Mouse (Mus musculus) heart, adult 2 months (tissue): ENCODE results near the gene Bbs1. TPM values are rescaled to one million over a fixed set of nuclear protein-coding genes. Genes with fewer than 3 reads are reported as not detected.

Source experiments
- DNase-seq, 2 experiments: peaks; one replicate each; pipeline ENCODE4 v3.0.0; 2021
- H3K27ac ChIP-seq: fragments of 200-600 bp; 2 replicates; pipeline ENCODE4 v1.8.1; 2022
- H3K27me3 ChIP-seq: fragments of 200-500 bp; 2 replicates; pipeline ENCODE4 v1.6.1; 2012; ENCODE audit warnings: mild to moderate bottlenecking, low read length, inconsistent platforms, mixed read lengths; ENCODE audit not compliant: control insufficient read depth, insufficient read depth
- H3K36me3 ChIP-seq: fragments of 200-500 bp; 2 replicates; pipeline ENCODE4 v1.6.1; 2012; ENCODE audit warnings: low read length, inconsistent platforms; ENCODE audit not compliant: control insufficient read depth, insufficient read depth
- H3K4me1 ChIP-seq: fragments of 200-500 bp; 2 replicates; pipeline ENCODE4 v1.6.1; 2011; ENCODE audit warnings: low read length; ENCODE audit not compliant: control insufficient read depth, insufficient read depth
- H3K4me3 ChIP-seq: fragments of 200-600 bp; 2 replicates; pipeline ENCODE4 v1.8.1; 2022
- H3K79me2 ChIP-seq: fragments of 200-500 bp; replicated peaks from 2 replicates; pipeline ENCODE4 v1.6.1; 2012; ENCODE audit warnings: mild to moderate bottlenecking, inconsistent platforms, low read length, moderate library complexity, mixed read lengths; ENCODE audit not compliant: control insufficient read depth, insufficient read depth
- H3K9ac ChIP-seq: fragments of 200-500 bp; 2 replicates; pipeline ENCODE4 v1.6.1; 2012; ENCODE audit warnings: low read depth, mild to moderate bottlenecking, control low read depth, inconsistent platforms, low read length, mixed read lengths
- CTCF ChIP-seq: fragments of 200-600 bp; IDR thresholded peaks from 2 replicates; pipeline ENCODE4 v1.8.1; 2022; ENCODE audit warnings: antibody characterized with exemption, mild to moderate bottlenecking, moderate library complexity
- EP300 ChIP-seq: fragments of 200-500 bp; IDR thresholded peaks from 2 replicates; pipeline ENCODE4 v1.6.1; 2011; ENCODE audit warnings: low read depth, low read length, control low read depth; ENCODE audit not compliant: insufficient read depth
- POLR2A ChIP-seq: fragments of 200-500 bp; IDR thresholded peaks from 2 replicates; pipeline ENCODE4 v1.6.1; 2011; ENCODE audit warnings: mild to moderate bottlenecking, low read depth, low read length, control low read depth; ENCODE audit not compliant: insufficient read depth
- WGBS: fragments of 180-500 bp; shearing (Covaris S2); methylation state at CpG from one replicate; pipeline ENCODE4 v1.1.7; 2018; 5-methylcytosine and 5-hydroxymethylcytosine counted together
- intact Hi-C: fragments of 180-260 bp; cut with DNase I; formaldehyde crosslinking; loops from one replicate; pipeline ENCODE4 v1.15.1; 2025
- polyA plus RNA-seq: library from polyadenylated mRNA; depleted of rRNA; stranded (reverse); fragments of >200 nt; gene quantifications from 2 replicates; pipeline ENCODE4 v1.2.3, GENCODE M21; 2012; rRNA removed
- total RNA-seq, 2 experiments: library from RNA; stranded (reverse); gene quantifications; 2 replicates each; pipeline ENCODE4 v1.2.3; 2021

Bbs1 gene
- total and polyA plus RNA-seq, 3 experiments: 2.3 to 4.5 (median 3.5) TPM

- WGBS: 21% methylated on average over 10 of the region's 10 CpGs
- H3K9ac ChIP-seq: peak overlapping the region; percentile 68
- peak overlapping the region; percentile 49 for H3K27ac ChIP-seq
- peaks cover 3% of the 10 kb centered on the region for H3K4me1 ChIP-seq
- intact Hi-C loops: loop anchor here (2.0 to 10.0 kb wide), 2 partner anchors 28 to 324 kb away; partner anchors contain the start of genes Gm21992, Pcx and Rbm14
- no peaks in the 10 kb centered on the region for H3K27me3 ChIP-seq
- H3K79me2 ChIP-seq: no peaks in the 10 kb centered on the region
- no peak for TF ChIP-seq POLR2A
- no peak for DNase-seq
- peak overlapping the region; percentile 55 for H3K4me3 ChIP-seq
- no peaks in the 10 kb centered on the region for H3K36me3 ChIP-seq
Observed at GRCm38 (mm10) chr19:4838526-4839140, 67.8 kb downstream of the Bbs1 start.

- Histone ChIP-seq H3K4me1 (peaks cover 3% of the 10 kb centered on the region), H3K27me3 (no peaks in the 10 kb centered on the region), H3K9ac (no peak overlapping the region), H3K27ac (no peak overlapping the region), H3K36me3 (no peaks in the 10 kb centered on the region), H3K4me3 (no peak overlapping the region), H3K79me2 (no peaks in the 10 kb centered on the region)
- DNase-seq: no peak
- TF ChIP-seq CTCF (no peak), EP300 (no peak), POLR2A (no peak)
- WGBS: 93% methylated on average over 6 of the region's 6 CpGs
- intact Hi-C loops: loop anchor here (10.0 kb wide), 1 partner anchor 322 kb away; the partner anchor contains the start of gene Pcx
Observed at GRCm38 (mm10) chr19:4837049-4837448, 69.4 kb downstream of the Bbs1 start.

Other genes with a start within 250 kb of the Bbs1 start
- gene Gm960, start 208.0 kb downstream of the Bbs1 start, total RNA-seq: not detected
- gene Gm960, start 208.0 kb downstream of the Bbs1 start, polyA plus RNA-seq: not detected in 2 replicates
- gene Sptbn2, start 195.5 kb downstream of the Bbs1 start, total RNA-seq: under 1 TPM; 0.23 to 0.27 TPM
- gene Sptbn2, start 195.5 kb downstream of the Bbs1 start, polyA plus RNA-seq: 0.18 and 0.20 TPM in 2 replicates
- gene Rbm4b, start 150.1 kb downstream of the Bbs1 start, total RNA-seq: 1 to 10 TPM; 6.3 to 6.5 TPM
- 5.1 and 6.9 TPM in 2 replicates for gene Rbm4b, start 150.1 kb downstream of the Bbs1 start, polyA plus RNA-seq
- 10 to 100 TPM; 39.4 to 46.3 TPM for gene Rbm4, start 112.7 kb downstream of the Bbs1 start, total RNA-seq
- 39.2 and 63.1 TPM in 2 replicates for gene Rbm4, start 112.7 kb downstream of the Bbs1 start, polyA plus RNA-seq
- 10 to 100 TPM in 1 of 2 experiments, 1 to 10 TPM in 1; 8.0 to 16.9 TPM for gene Gm21992, start 95.0 kb downstream of the Bbs1 start, total RNA-seq
- gene Gm21992, start 95.0 kb downstream of the Bbs1 start, polyA plus RNA-seq: 9.3 and 18.4 TPM in 2 replicates
- gene Rbm14, start 95.0 kb downstream of the Bbs1 start, total RNA-seq: 10 to 100 TPM; 19.5 to 25.4 TPM
- gene Rbm14, start 95.0 kb downstream of the Bbs1 start, polyA plus RNA-seq: 16.2 and 17.2 TPM in 2 replicates
- gene Ccs, start 67.3 kb downstream of the Bbs1 start, total RNA-seq: 10 to 100 TPM; 23.1 to 28.5 TPM
- gene Ccs, start 67.3 kb downstream of the Bbs1 start, polyA plus RNA-seq: 26.3 and 27.3 TPM in 2 replicates
- gene Ccdc87, start 67.3 kb downstream of the Bbs1 start, total RNA-seq: not detected
- 0.16 TPM in 1 of 2 replicates, not detected in the other for gene Ccdc87, start 67.3 kb downstream of the Bbs1 start, polyA plus RNA-seq
- 10 to 100 TPM; 66.6 to 80.6 TPM for gene Ctsf, start 51.5 kb downstream of the Bbs1 start, total RNA-seq
- gene Ctsf, start 51.5 kb downstream of the Bbs1 start, polyA plus RNA-seq: 80.8 and 80.9 TPM in 2 replicates
- gene Actn3, start 28.7 kb downstream of the Bbs1 start, total RNA-seq: under 1 TPM; 0.39 TPM
- 0.57 and 0.76 TPM in 2 replicates for gene Actn3, start 28.7 kb downstream of the Bbs1 start, polyA plus RNA-seq
- gene Zdhhc24, start 28.0 kb downstream of the Bbs1 start, total RNA-seq: 1 to 10 TPM; 2.3 to 3.0 TPM
- gene Zdhhc24, start 28.0 kb downstream of the Bbs1 start, polyA plus RNA-seq: 7.8 and 7.9 TPM in 2 replicates
- 10 to 100 TPM; 12.7 to 16.3 TPM for gene Dpp3, start 21.7 kb upstream of the Bbs1 start, total RNA-seq
- gene Dpp3, start 21.7 kb upstream of the Bbs1 start, polyA plus RNA-seq: 36.1 and 41.0 TPM in 2 replicates
- 1 to 10 TPM; 2.4 to 2.5 TPM for gene Peli3, start 36.5 kb upstream of the Bbs1 start, total RNA-seq
- 1.9 and 2.5 TPM in 2 replicates for gene Peli3, start 36.5 kb upstream of the Bbs1 start, polyA plus RNA-seq
- gene Mrpl11, start 55.5 kb upstream of the Bbs1 start, total RNA-seq: 10 to 100 TPM; 61.0 to 67.4 TPM
- 45.2 and 48.5 TPM in 2 replicates for gene Mrpl11, start 55.5 kb upstream of the Bbs1 start, polyA plus RNA-seq
- gene Npas4, start 83.7 kb upstream of the Bbs1 start, total RNA-seq: not detected
- gene Npas4, start 83.7 kb upstream of the Bbs1 start, polyA plus RNA-seq: 0.41 and 0.62 TPM in 2 replicates
- 10 to 100 TPM; 10.8 to 11.4 TPM for gene Slc29a2, start 117.2 kb upstream of the Bbs1 start, total RNA-seq
- gene Slc29a2, start 117.2 kb upstream of the Bbs1 start, polyA plus RNA-seq: 35.7 and 42.8 TPM in 2 replicates
- 10 to 100 TPM; 43.2 to 43.8 TPM for gene B4gat1, start 132.2 kb upstream of the Bbs1 start, total RNA-seq
- gene B4gat1, start 132.2 kb upstream of the Bbs1 start, polyA plus RNA-seq: 43.2 and 48.8 TPM in 2 replicates
- 1 to 10 TPM; 1.3 to 2.3 TPM for gene AC124502.3, start 132.3 kb upstream of the Bbs1 start, total RNA-seq
- gene AC124502.3, start 132.3 kb upstream of the Bbs1 start, polyA plus RNA-seq: 0.08 and 0.15 TPM in 2 replicates
- gene Brms1, start 134.7 kb upstream of the Bbs1 start, total RNA-seq: 10 to 100 TPM; 14.3 to 16.9 TPM
- 17.0 and 18.1 TPM in 2 replicates for gene Brms1, start 134.7 kb upstream of the Bbs1 start, polyA plus RNA-seq
- gene Rin1, start 143.9 kb upstream of the Bbs1 start, total RNA-seq: 1 to 10 TPM; 1.2 to 1.8 TPM
- 2.1 and 3.0 TPM in 2 replicates for gene Rin1, start 143.9 kb upstream of the Bbs1 start, polyA plus RNA-seq
- gene Cd248, start 161.4 kb upstream of the Bbs1 start, total RNA-seq: 10 to 100 TPM in 1 of 2 experiments, 1 to 10 TPM in 1; 9.3 to 12.2 TPM
- gene Cd248, start 161.4 kb upstream of the Bbs1 start, polyA plus RNA-seq: 18.1 and 20.0 TPM in 2 replicates
- 1 to 10 TPM; 2.6 to 2.8 TPM for gene Tmem151a, start 178.9 kb upstream of the Bbs1 start, total RNA-seq
- 1.9 and 3.3 TPM in 2 replicates for gene Tmem151a, start 178.9 kb upstream of the Bbs1 start, polyA plus RNA-seq
- gene Yif1a, start 181.9 kb upstream of the Bbs1 start, total RNA-seq: 100 to 1,000 TPM in 1 of 2 experiments, 10 to 100 TPM in 1; 90.8 to 108 TPM
- 242 and 247 TPM in 2 replicates for gene Yif1a, start 181.9 kb upstream of the Bbs1 start, polyA plus RNA-seq
- gene Cnih2, start 191.9 kb upstream of the Bbs1 start, total RNA-seq: not detected
- gene Cnih2, start 191.9 kb upstream of the Bbs1 start, polyA plus RNA-seq: 0.53 and 0.70 TPM in 2 replicates
- gene Rab1b, start 200.4 kb upstream of the Bbs1 start, total RNA-seq: 100 to 1,000 TPM; 173 to 195 TPM
- 221 and 231 TPM in 2 replicates for gene Rab1b, start 200.4 kb upstream of the Bbs1 start, polyA plus RNA-seq
- gene Klc2, start 211.9 kb upstream of the Bbs1 start, total RNA-seq: 10 to 100 TPM; 49.0 to 50.6 TPM
- 56.7 and 57.4 TPM in 2 replicates for gene Klc2, start 211.9 kb upstream of the Bbs1 start, polyA plus RNA-seq